Mouse (Mus musculus): Measurements from ENCODE around the gene Rab23. TPM values are rescaled to one million over a fixed set of nuclear protein-coding genes. Genes with fewer than 3 reads are reported as not detected.

Gene Rab23
- polyA plus RNA-seq, 1 experiment from 2014 or later = 39.1 TPM

- peaks cover 40% of the 10 kb centered on the region for H3K36me3 ChIP-seq
- no peaks in the 10 kb centered on the region for H3K27me3 ChIP-seq (ENCODE audit: low read depth, poor library complexity, severe bottlenecking)
- peak within 1 kb of the TSS; percentile 94 for H3K27ac ChIP-seq
- WGBS = under 1% methylated on average over 43 of the region's 61 CpGs
- H3K4me1 ChIP-seq = peaks cover 23% of the 10 kb centered on the region
- DNase-seq (ENCODE audit: low spot score) = peak; percentile 80
- H3K4me3 ChIP-seq = peak within 1 kb of the TSS; percentile 77
- H3K9me3 ChIP-seq (replicated peaks) = no peaks in the 10 kb centered on the region; the same call in 1 of the 2 replicates
Measured at GRCm38 (mm10) chr1:33757491-33758041, 37.9 kb downstream of the Rab23 start, which contains the start of gene Bag2. Gene Bag2, minus strand, starts transcription at chr1:33757795.

GRCm38 (mm10) chr1:33758488-33758887 lies 38.8 kb downstream of the Rab23 start:
- DNase-seq (ENCODE audit: low spot score) = no peak
- Histone ChIP-seq H3K27me3 (ENCODE audit: low read depth, poor library complexity, severe bottlenecking) (no peaks in the 10 kb centered on the region), H3K36me3 (peaks cover 38% of the 10 kb centered on the region), H3K4me3 (no peak overlapping the region), H3K4me1 (peaks cover 23% of the 10 kb centered on the region), H3K27ac (no peak overlapping the region), H3K9me3 (replicated peaks) (no peaks in the 10 kb centered on the region; the same call in 1 of the 2 replicates)
- WGBS = 61% methylated on average over 4 of the region's 4 CpGs

- Histone ChIP-seq H3K27me3 (ENCODE audit: low read depth, poor library complexity, severe bottlenecking) (no peaks in the 10 kb centered on the region), H3K9me3 (replicated peaks) (no peaks in the 10 kb centered on the region), H3K36me3 (peaks cover 65% of the 10 kb centered on the region), H3K4me3 (no peak overlapping the region), H3K4me1 (no peaks in the 10 kb centered on the region), H3K27ac (no peak overlapping the region)
- WGBS = 60% methylated on average over 2 of the region's 2 CpGs
- DNase-seq (ENCODE audit: low spot score) = no peak
Measured at GRCm38 (mm10) chr1:33763826-33764225, 44.1 kb downstream of the Rab23 start.

GRCm38 (mm10) chr1:33765468-33766080 lies 45.9 kb downstream of the Rab23 start:
- H3K4me1 ChIP-seq = no peaks in the 10 kb centered on the region
- H3K27ac ChIP-seq = no peak overlapping the region
- no peaks in the 10 kb centered on the region for H3K27me3 ChIP-seq (ENCODE audit: low read depth, poor library complexity, severe bottlenecking)
- H3K9me3 ChIP-seq (replicated peaks) = no peaks in the 10 kb centered on the region
- DNase-seq (ENCODE audit: low spot score) = no peak
- no peak overlapping the region for H3K4me3 ChIP-seq
- peaks cover 76% of the 10 kb centered on the region for H3K36me3 ChIP-seq
- 92% methylated on average over 11 of the region's 11 CpGs for WGBS

GRCm38 (mm10) chr1:33766520-33767508 lies 47.1 kb downstream of the Rab23 start:
- Histone ChIP-seq H3K27me3 (ENCODE audit: low read depth, poor library complexity, severe bottlenecking) (no peaks in the 10 kb centered on the region), H3K9me3 (replicated peaks) (no peaks in the 10 kb centered on the region), H3K36me3 (peaks cover 83% of the 10 kb centered on the region), H3K4me3 (no peak overlapping the region), H3K4me1 (no peaks in the 10 kb centered on the region), H3K27ac (no peak overlapping the region)
- no peak for DNase-seq (ENCODE audit: low spot score)
- 89% methylated on average over 16 of the region's 16 CpGs for WGBS

GRCm38 (mm10) chr1:33768091-33768787 lies 48.6 kb downstream of the Rab23 start:
- WGBS = 79% methylated on average over 1 of the region's 1 CpGs
- no peak for DNase-seq (ENCODE audit: low spot score)
- Histone ChIP-seq H3K9me3 (replicated peaks) (no peaks in the 10 kb centered on the region), H3K36me3 (peaks cover 84% of the 10 kb centered on the region), H3K27me3 (ENCODE audit: low read depth, poor library complexity, severe bottlenecking) (no peaks in the 10 kb centered on the region), H3K4me1 (no peaks in the 10 kb centered on the region), H3K4me3 (no peak overlapping the region), H3K27ac (no peak overlapping the region)

GRCm38 (mm10) chr1:33768827-33769226 lies 49.1 kb downstream of the Rab23 start:
- H3K27ac ChIP-seq = no peak overlapping the region
- H3K9me3 ChIP-seq (replicated peaks) = no peaks in the 10 kb centered on the region
- no peaks in the 10 kb centered on the region for H3K4me1 ChIP-seq
- H3K4me3 ChIP-seq = no peak overlapping the region
- H3K27me3 ChIP-seq (ENCODE audit: low read depth, poor library complexity, severe bottlenecking) = no peaks in the 10 kb centered on the region
- DNase-seq (ENCODE audit: low spot score) = no peak
- peaks cover 85% of the 10 kb centered on the region for H3K36me3 ChIP-seq

GRCm38 (mm10) chr1:33771621-33772020 lies 51.9 kb downstream of the Rab23 start:
- Histone ChIP-seq H3K4me1 (no peaks in the 10 kb centered on the region), H3K27me3 (ENCODE audit: low read depth, poor library complexity, severe bottlenecking) (no peaks in the 10 kb centered on the region), H3K4me3 (no peak overlapping the region), H3K9me3 (replicated peaks) (no peaks in the 10 kb centered on the region), H3K27ac (no peak overlapping the region), H3K36me3 (peaks cover 86% of the 10 kb centered on the region)
- WGBS = 97% methylated on average over 10 of the region's 10 CpGs
- DNase-seq (ENCODE audit: low spot score) = no peak

GRCm38 (mm10) chr1:33772106-33772505 lies 52.4 kb downstream of the Rab23 start:
- H3K9me3 ChIP-seq (replicated peaks) = no peaks in the 10 kb centered on the region

GRCm38 (mm10) chr1:33776175-33776611 lies 56.5 kb downstream of the Rab23 start:
- no peaks in the 10 kb centered on the region for H3K27me3 ChIP-seq (ENCODE audit: low read depth, poor library complexity, severe bottlenecking)
- H3K4me1 ChIP-seq = no peaks in the 10 kb centered on the region
- WGBS = 93% methylated on average over 14 of the region's 14 CpGs
- DNase-seq (ENCODE audit: low spot score) = no peak
- H3K4me3 ChIP-seq = no peak overlapping the region
- peaks cover 70% of the 10 kb centered on the region for H3K36me3 ChIP-seq
- H3K27ac ChIP-seq = no peak overlapping the region
- no peaks in the 10 kb centered on the region for H3K9me3 ChIP-seq (replicated peaks)

More at GRCm38 (mm10) chr1:33772106-33772505, 52.4 kb downstream of the Rab23 start:
- Histone ChIP-seq H3K36me3 (peaks cover 86% of the 10 kb centered on the region), H3K4me3 (no peak overlapping the region), H3K4me1 (no peaks in the 10 kb centered on the region), H3K27ac (no peak overlapping the region), H3K27me3 (ENCODE audit: low read depth, poor library complexity, severe bottlenecking) (no peaks in the 10 kb centered on the region)
- DNase-seq (ENCODE audit: low spot score) = no peak
- WGBS = 96% methylated on average over 9 of the region's 9 CpGs

- Histone ChIP-seq H3K36me3 (peaks cover 46% of the 10 kb centered on the region), H3K4me1 (no peaks in the 10 kb centered on the region), H3K9me3 (replicated peaks) (no peaks in the 10 kb centered on the region), H3K27ac (no peak overlapping the region), H3K4me3 (no peak overlapping the region), H3K27me3 (ENCODE audit: low read depth, poor library complexity, severe bottlenecking) (no peaks in the 10 kb centered on the region)
- DNase-seq (ENCODE audit: low spot score) = no peak
- 95% methylated on average over 5 of the region's 5 CpGs for WGBS
Measured at GRCm38 (mm10) chr1:33784561-33784960, 64.9 kb downstream of the Rab23 start.

- Histone ChIP-seq H3K27me3 (ENCODE audit: low read depth, poor library complexity, severe bottlenecking) (no peaks in the 10 kb centered on the region), H3K9me3 (replicated peaks) (no peaks in the 10 kb centered on the region), H3K4me3 (no peak overlapping the region), H3K27ac (no peak overlapping the region), H3K4me1 (no peaks in the 10 kb centered on the region), H3K36me3 (peaks cover 35% of the 10 kb centered on the region)
- 90% methylated on average over 5 of the region's 5 CpGs for WGBS
- DNase-seq (ENCODE audit: low spot score) = no peak
Measured at GRCm38 (mm10) chr1:33788072-33788471, 68.4 kb downstream of the Rab23 start.
